Mouse (Mus musculus) intestine, embryonic 16.5 days (tissue): ENCODE measurements at regions not wholly inside any gene's neighbourhood (a gene's known extent, or its start where the extent isn't known, plus 50 kb on each side); places are given as distances from the start of the nearest gene placed in this dataset.

Source experiments
- ATAC-seq: fragments of 200-750 bp; cut with Nextera tagmentation; 2 replicates; pipeline ENCODE4 v1.8.0; 2017; ENCODE audit warnings: moderate TSS enrichment, moderate library complexity
- H3K27ac ChIP-seq: fragments of 300-500 bp; sonication (generic); 2 replicates; pipeline ENCODE4 v1.5.1; 2014; ENCODE audit warnings: mild to moderate bottlenecking, low read length
- H3K27me3 ChIP-seq: fragments of 300-500 bp; sonication (generic); replicated peaks from 2 replicates; pipeline ENCODE4 v1.6.1; 2014; ENCODE audit warnings: low read length, control low read depth, mixed read lengths; ENCODE audit not compliant: control insufficient read depth, insufficient read depth
- H3K36me3 ChIP-seq: fragments of 300-500 bp; sonication (generic); 2 replicates; pipeline ENCODE4 v1.6.1; 2014; ENCODE audit warnings: low read length, control low read depth; ENCODE audit not compliant: control insufficient read depth, insufficient read depth
- H3K4me1 ChIP-seq: fragments of 300-500 bp; sonication (generic); 2 replicates; pipeline ENCODE4 v1.6.1; 2014; ENCODE audit warnings: low read length, control low read depth, mixed read lengths; ENCODE audit not compliant: control insufficient read depth, insufficient read depth
- H3K4me2 ChIP-seq: fragments of 300-500 bp; sonication (generic); 2 replicates; pipeline ENCODE4 v1.6.1; 2014; ENCODE audit warnings: low read depth, low read length, control low read depth
- H3K4me3 ChIP-seq: fragments of 300-500 bp; sonication (generic); 2 replicates; pipeline ENCODE4 v1.5.1; 2014; ENCODE audit warnings: mild to moderate bottlenecking, low read length
- H3K9ac ChIP-seq: fragments of 300-500 bp; sonication (generic); 2 replicates; pipeline ENCODE4 v1.6.1; 2014; ENCODE audit warnings: low read depth, low read length
- H3K9me3 ChIP-seq: fragments of 300-500 bp; sonication (generic); 2 replicates; pipeline ENCODE4 v1.6.1; 2016; ENCODE audit warnings: low read length, control low read depth; ENCODE audit not compliant: control insufficient read depth
- WGBS: fragments of 180-500 bp; shearing (Covaris S2); extraction: QIAGEN DNeasy Blood & Tissue Kit; methylation state at CpG from one replicate; pipeline ENCODE4 v1.1.7; 2014; 5-methylcytosine and 5-hydroxymethylcytosine counted together

GRCm38 (mm10) chr8:103347158-103347871 is 561.9 kb upstream of the Cdh11 start:
- Histone ChIP-seq H3K4me3 (no peak overlapping the region), H3K9me3 (no peaks in the 10 kb centered on the region), H3K4me1 (0 out of 2 replicates have a peak, but pooled peaks cover 3% of the 10 kb centered on the region), H3K9ac (no peak overlapping the region), H3K27me3 (no peaks in the 10 kb centered on the region), H3K27ac (peak overlapping the region; percentile 32), H3K36me3 (no peaks in the 10 kb centered on the region), H3K4me2 (no peak overlapping the region; the same call in 1 of the 2 replicates)
- ATAC-seq: peak; percentile 99
- 40% methylated on average over 7 of the region's 7 CpGs for WGBS

DNA sequence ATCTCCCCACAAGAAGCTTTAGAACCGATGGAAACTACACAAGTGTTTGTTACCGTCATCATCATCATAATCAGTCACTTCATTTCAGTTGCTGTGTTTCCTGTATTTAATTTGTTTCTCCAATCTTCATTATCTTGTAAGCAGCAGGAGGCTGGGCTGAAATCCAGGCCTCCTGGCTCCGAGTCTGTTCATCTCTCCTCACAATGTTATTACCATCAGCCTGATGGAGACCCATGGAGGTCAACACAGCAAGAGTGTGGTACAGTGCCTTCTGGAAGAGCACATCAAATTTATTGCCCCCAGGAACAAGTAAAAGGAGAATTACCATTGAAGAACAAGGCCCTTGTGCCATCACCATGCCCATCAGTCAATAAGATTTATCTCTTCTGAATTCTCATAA is 576.3 kb upstream of the Cdh11 start:
- no peaks in the 10 kb centered on the region for H3K9me3 ChIP-seq
- no peak overlapping the region for H3K4me2 ChIP-seq
- no peak for ATAC-seq
- no peak overlapping the region for H3K4me3 ChIP-seq
- H3K9ac ChIP-seq: no peak overlapping the region
- H3K27ac ChIP-seq: no peak overlapping the region
- H3K36me3 ChIP-seq: no peaks in the 10 kb centered on the region
- H3K4me1 ChIP-seq: no peaks in the 10 kb centered on the region
- WGBS: 64% methylated on average over 3 of the region's 3 CpGs
- no peaks in the 10 kb centered on the region for H3K27me3 ChIP-seq

GRCm38 (mm10) chr8:103370394-103370793 is 585.0 kb upstream of the Cdh11 start:
- Histone ChIP-seq H3K9me3 (no peaks in the 10 kb centered on the region), H3K27ac (no peak overlapping the region), H3K9ac (no peak overlapping the region), H3K4me2 (no peak overlapping the region), H3K4me1 (no peaks in the 10 kb centered on the region), H3K36me3 (no peaks in the 10 kb centered on the region), H3K4me3 (no peak overlapping the region), H3K27me3 (no peaks in the 10 kb centered on the region)
- 49% methylated on average over 2 of the region's 2 CpGs for WGBS
- no peak for ATAC-seq

- Histone ChIP-seq H3K4me2 (no peak overlapping the region), H3K4me3 (no peak overlapping the region), H3K36me3 (no peaks in the 10 kb centered on the region), H3K27ac (no peak overlapping the region), H3K9ac (no peak overlapping the region), H3K27me3 (no peaks in the 10 kb centered on the region), H3K9me3 (no peaks in the 10 kb centered on the region), H3K4me1 (no peaks in the 10 kb centered on the region)
- ATAC-seq: no peak
- 85% methylated on average over 1 of the region's 1 CpGs for WGBS
Observed at GRCm38 (mm10) chr8:103373007-103373406, 587.6 kb upstream of the Cdh11 start.

GRCm38 (mm10) chr8:103374151-103374550 is 588.7 kb upstream of the Cdh11 start:
- no peak overlapping the region for H3K9ac ChIP-seq
- no peaks in the 10 kb centered on the region for H3K27me3 ChIP-seq
- H3K4me3 ChIP-seq: no peak overlapping the region
- WGBS: 64% methylated on average over 4 of the region's 4 CpGs
- H3K4me1 ChIP-seq: no peaks in the 10 kb centered on the region
- no peaks in the 10 kb centered on the region for H3K36me3 ChIP-seq
- H3K27ac ChIP-seq: no peak overlapping the region
- no peak for ATAC-seq
- H3K4me2 ChIP-seq: no peak overlapping the region
- H3K9me3 ChIP-seq: no peaks in the 10 kb centered on the region

DNA sequence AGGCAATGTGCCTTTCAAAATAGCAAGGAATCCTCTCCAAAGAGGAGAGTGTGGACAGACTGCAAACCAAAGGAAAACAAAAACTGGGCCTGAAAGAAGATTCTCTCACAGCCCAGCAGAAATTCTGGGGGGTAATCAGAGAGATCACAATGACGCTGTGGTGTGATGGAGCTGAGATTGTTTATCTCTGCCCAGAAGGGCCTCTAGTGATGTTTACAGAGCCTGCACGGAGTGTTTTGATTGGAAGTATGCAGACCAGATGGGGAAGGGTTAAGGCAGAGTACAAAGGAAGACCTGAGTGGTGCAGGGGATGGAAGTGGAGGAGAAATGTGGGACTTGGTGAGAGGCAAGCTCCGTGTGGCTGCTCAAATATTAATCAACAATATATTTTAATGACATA is 593.1 kb upstream of the Cdh11 start:
- Histone ChIP-seq H3K4me1 (no peaks in the 10 kb centered on the region), H3K4me2 (no peak overlapping the region), H3K36me3 (no peaks in the 10 kb centered on the region), H3K27ac (no peak overlapping the region), H3K27me3 (no peaks in the 10 kb centered on the region), H3K4me3 (no peak overlapping the region), H3K9me3 (no peaks in the 10 kb centered on the region), H3K9ac (no peak overlapping the region)
- ATAC-seq: no peak
- WGBS: 14% methylated on average over 3 of the region's 3 CpGs

DNA sequence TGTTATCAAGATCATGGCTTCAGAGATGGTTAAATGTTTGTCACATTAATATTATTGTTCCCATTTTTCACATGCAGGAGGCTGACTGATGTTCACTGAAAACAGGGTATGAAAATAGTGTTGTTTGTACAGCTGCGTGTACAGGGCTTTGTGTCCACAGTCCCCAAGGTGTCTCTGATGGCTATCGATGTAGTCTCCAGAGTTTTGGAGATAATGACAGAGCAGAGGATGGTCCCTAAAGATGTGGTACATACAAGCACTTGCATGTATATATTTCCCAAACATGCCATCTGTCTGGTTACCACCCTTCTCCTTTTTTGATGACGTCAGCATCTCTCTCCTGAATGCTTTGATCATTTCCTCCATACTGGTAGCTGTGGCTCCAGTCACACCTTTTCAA is 596.1 kb upstream of the Cdh11 start:
- H3K4me1 ChIP-seq: no peaks in the 10 kb centered on the region
- WGBS: 78% methylated on average over 3 of the region's 3 CpGs
- H3K36me3 ChIP-seq: no peaks in the 10 kb centered on the region
- H3K4me2 ChIP-seq: no peak overlapping the region
- H3K9ac ChIP-seq: no peak overlapping the region
- H3K9me3 ChIP-seq: no peaks in the 10 kb centered on the region
- H3K27ac ChIP-seq: no peak overlapping the region
- no peak for ATAC-seq
- no peak overlapping the region for H3K4me3 ChIP-seq
- no peaks in the 10 kb centered on the region for H3K27me3 ChIP-seq

- H3K27ac ChIP-seq: no peak overlapping the region
- H3K27me3 ChIP-seq: no peaks in the 10 kb centered on the region
- H3K9ac ChIP-seq: no peak overlapping the region
- WGBS: 70% methylated on average over 6 of the region's 6 CpGs
- H3K36me3 ChIP-seq: no peaks in the 10 kb centered on the region
- no peak for ATAC-seq
- H3K9me3 ChIP-seq: no peaks in the 10 kb centered on the region
- H3K4me1 ChIP-seq: no peaks in the 10 kb centered on the region
- H3K4me2 ChIP-seq: no peak overlapping the region
- no peak overlapping the region for H3K4me3 ChIP-seq
Observed at GRCm38 (mm10) chr8:103391359-103391758, 605.9 kb upstream of the Cdh11 start.

DNA sequence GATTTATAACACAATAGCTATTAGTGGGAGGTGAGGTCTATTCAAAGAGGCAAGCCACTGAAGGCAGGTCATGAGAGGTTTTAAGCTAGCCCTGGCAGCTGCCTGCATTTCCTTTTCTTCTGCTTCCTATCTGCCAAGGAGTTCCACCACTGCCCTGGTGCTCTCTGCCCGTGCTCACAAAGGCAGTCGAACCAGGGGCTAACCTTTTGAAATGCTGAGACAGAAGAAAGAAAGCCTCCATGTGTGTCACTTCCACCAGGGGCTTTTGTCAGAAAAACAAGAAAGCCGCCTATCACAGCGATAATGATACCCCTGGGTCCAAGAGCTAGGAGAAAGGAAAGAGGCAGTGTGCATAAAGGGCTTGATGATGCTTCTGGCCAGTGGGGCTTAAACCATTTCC is 609.9 kb upstream of the Cdh11 start:
- H3K36me3 ChIP-seq: no peaks in the 10 kb centered on the region
- no peak for ATAC-seq
- H3K27ac ChIP-seq: no peak overlapping the region
- 50% methylated on average over 4 of the region's 4 CpGs for WGBS
- no peaks in the 10 kb centered on the region for H3K9me3 ChIP-seq
- H3K4me2 ChIP-seq: no peak overlapping the region
- no peak overlapping the region for H3K9ac ChIP-seq
- no peak overlapping the region for H3K4me3 ChIP-seq
- no peaks in the 10 kb centered on the region for H3K4me1 ChIP-seq
- H3K27me3 ChIP-seq: no peaks in the 10 kb centered on the region

- no peak overlapping the region for H3K4me3 ChIP-seq
- no peak overlapping the region for H3K9ac ChIP-seq
- WGBS: 79% methylated on average over 3 of the region's 3 CpGs
- no peaks in the 10 kb centered on the region for H3K9me3 ChIP-seq
- H3K27me3 ChIP-seq: no peaks in the 10 kb centered on the region
- no peak overlapping the region for H3K4me2 ChIP-seq
- H3K36me3 ChIP-seq: no peaks in the 10 kb centered on the region
- no peaks in the 10 kb centered on the region for H3K4me1 ChIP-seq
- H3K27ac ChIP-seq: no peak overlapping the region
- no peak for ATAC-seq
Observed at GRCm38 (mm10) chr8:103398179-103398578, 612.7 kb upstream of the Cdh11 start.
